Mouse (Mus musculus) MEL (cell line): ENCODE measurements around the gene Nhlrc4. TPM values are rescaled to one million over a fixed set of nuclear protein-coding genes. Genes with fewer than 3 reads are reported as not detected.

ENCODE experiments used
- DNase-seq: peaks from one replicate; pipeline ENCODE4 v3.0.0; 2011; ENCODE audit warnings: low read depth, low spot score
- H3K27ac ChIP-seq: 2 replicates; pipeline ENCODE4 v1.5.1; 2012; ENCODE audit warnings: low read depth, mild to moderate bottlenecking, control low read depth, low read length, moderate library complexity; ENCODE audit not compliant: control insufficient read depth
- H3K27me3 ChIP-seq, 2 experiments: fragments of 150-350 bp in 1 of 2; sonication (generic) in 1 of 2; 2 replicates each; pipeline ENCODE4 v1.6.1; 2012; ENCODE audit warnings: low read length in 2 of 2, mild to moderate bottlenecking in 2 of 2, improper control_type of control experiment in 1 of 2, moderate library complexity in 1 of 2; ENCODE audit not compliant: insufficient read depth in 2 of 2, control insufficient read depth in 1 of 2
- H3K36me3 ChIP-seq, 2 experiments: 2 replicates each; pipeline ENCODE4 v1.6.1; 2012 to 2014; ENCODE audit warnings: low read length in 2 of 2, improper control_type of control experiment in 1 of 2, inconsistent platforms in 1 of 2, mild to moderate bottlenecking in 1 of 2; ENCODE audit not compliant: insufficient read depth in 2 of 2, control insufficient read depth in 1 of 2
- H3K4me1 ChIP-seq, 2 experiments: fragments of 150-350 bp in 1 of 2; sonication (generic) in 1 of 2; 2 replicates each; pipeline ENCODE4 v1.6.1; 2012; ENCODE audit warnings: low read length in 2 of 2, improper control_type of control experiment in 1 of 2, mild to moderate bottlenecking in 1 of 2; ENCODE audit not compliant: insufficient read depth in 2 of 2, control insufficient read depth in 1 of 2
- H3K4me3 ChIP-seq, 2 experiments: fragments of 150-350 bp in 1 of 2; sonication (generic) in 1 of 2; 2 replicates each; pipeline ENCODE4 v1.5.1; 2012; ENCODE audit warnings: low read depth in 2 of 2, low read length in 2 of 2, mild to moderate bottlenecking in 2 of 2, moderate library complexity in 2 of 2, control low read depth in 1 of 2, improper control_type of control experiment in 1 of 2; ENCODE audit not compliant: control insufficient read depth in 1 of 2, insufficient read depth in 1 of 2
- H3K79me2 ChIP-seq: 2 replicates; pipeline ENCODE4 v1.6.1; 2012; ENCODE audit warnings: mild to moderate bottlenecking, low read length, moderate library complexity; ENCODE audit not compliant: control insufficient read depth, poor library complexity, insufficient read depth
- H3K9ac ChIP-seq: 2 replicates; pipeline ENCODE4 v1.6.1; 2012; ENCODE audit warnings: low read depth, mild to moderate bottlenecking, control low read depth, low read length, moderate library complexity; ENCODE audit not compliant: control insufficient read depth, poor library complexity, severe bottlenecking
- H3K9me3 ChIP-seq: fragments of 150-350 bp; sonication (generic); replicated peaks from 2 replicates; pipeline ENCODE4 v1.6.1; 2012; ENCODE audit warnings: mild to moderate bottlenecking, low read length, improper control_type of control experiment, moderate library complexity; ENCODE audit not compliant: insufficient read depth
- CTCF ChIP-seq, 3 experiments: IDR thresholded peaks in 2 of 3; conservative IDR thresholded peaks in 1 of 3; 2 replicates each; pipeline ENCODE4 v1.5.1; 2011 to 2012; ENCODE audit warnings: low read length in 3 of 3, low read depth in 2 of 3, mild to moderate bottlenecking in 2 of 3, improper control_type of control experiment in 1 of 3, inconsistent platforms in 1 of 3, mixed read lengths in 1 of 3, moderate library complexity in 1 of 3; ENCODE audit not compliant: control insufficient read depth in 1 of 3, insufficient read depth in 1 of 3, poor library complexity in 1 of 3, severe bottlenecking in 1 of 3
- E2F4 ChIP-seq: IDR thresholded peaks from 2 replicates; pipeline ENCODE4 v1.6.1; 2011; ENCODE audit warnings: low read depth, low read length, improper control_type of control experiment, borderline replicate concordance
- ELF1 ChIP-seq: IDR thresholded peaks from 2 replicates; pipeline ENCODE4 v1.6.1; 2014; ENCODE audit warnings: low read depth, mild to moderate bottlenecking, inconsistent platforms, low read length, improper control_type of control experiment, moderate library complexity
- EP300 ChIP-seq, 2 experiments: IDR thresholded peaks; 2 replicates each; pipeline ENCODE4 v1.6.1; 2011; ENCODE audit warnings: improper control_type of control experiment in 2 of 2, low read length in 2 of 2, low read depth in 1 of 2, mild to moderate bottlenecking in 1 of 2
- ETS1 ChIP-seq: IDR thresholded peaks from 2 replicates; pipeline ENCODE4 v1.6.1; 2012; ENCODE audit warnings: low read depth, mild to moderate bottlenecking, inconsistent platforms, low read length, improper control_type of control experiment, moderate library complexity
- GABPA ChIP-seq: IDR thresholded peaks from 2 replicates; pipeline ENCODE4 v1.6.1; 2012; ENCODE audit warnings: low read depth, mild to moderate bottlenecking, inconsistent platforms, low read length, improper control_type of control experiment, moderate library complexity
- GATA1 ChIP-seq: IDR thresholded peaks from 2 replicates; pipeline ENCODE4 v1.6.1; 2011; ENCODE audit warnings: low read depth, low read length, improper control_type of control experiment
- NELFE ChIP-seq: IDR thresholded peaks from 2 replicates; pipeline ENCODE4 v1.6.1; 2011; ENCODE audit warnings: low read depth, low read length, improper control_type of control experiment
- RCOR1 ChIP-seq: IDR thresholded peaks from 2 replicates; pipeline ENCODE4 v1.6.1; 2012; ENCODE audit warnings: low read depth, mild to moderate bottlenecking, inconsistent platforms, low read length, improper control_type of control experiment
- SMC3 ChIP-seq: IDR thresholded peaks from 2 replicates; pipeline ENCODE4 v1.6.1; 2011; ENCODE audit warnings: low read depth, low read length, improper control_type of control experiment
- TAL1 ChIP-seq: IDR thresholded peaks from 2 replicates; pipeline ENCODE4 v1.6.1; 2012; ENCODE audit warnings: mild to moderate bottlenecking, inconsistent platforms, low read length, moderate library complexity, mixed read lengths
- TBP ChIP-seq: IDR thresholded peaks from 2 replicates; pipeline ENCODE4 v1.8.0; 2011; ENCODE audit warnings: low read depth, low read length, improper control_type of control experiment
- TCF12 ChIP-seq: IDR thresholded peaks from 2 replicates; pipeline ENCODE4 v1.6.1; 2014; ENCODE audit warnings: low read depth, mild to moderate bottlenecking, inconsistent platforms, low read length, improper control_type of control experiment, moderate library complexity
- polyA plus RNA-seq, 2 experiments: library from polyadenylated mRNA; stranded (reverse) in 1 of 2; unstranded in 1 of 2; fragments of >175 nt in 1 of 2; fragments of >200 nt in 1 of 2; gene quantifications; 2 replicates each; pipeline versions ENCODE4 v1.2.1 to v1.2.4; 2012; ENCODE audit warnings: low replicate concordance in 2 of 2, low read depth in 1 of 2; ENCODE audit not compliant: insufficient read length in 2 of 2, insufficient read depth in 1 of 2, missing spikeins in 1 of 2
- total RNA-seq: library from RNA; depleted of rRNA; stranded (reverse); fragments of 300-350 nt; gene quantifications from 2 replicates; pipeline ENCODE4 v1.2.3, GENCODE M21; 2012

Gene Nhlrc4
- total and polyA plus RNA-seq, 3 experiments, result 0.19 to 0.23 TPM; not detected in 1

DNA sequence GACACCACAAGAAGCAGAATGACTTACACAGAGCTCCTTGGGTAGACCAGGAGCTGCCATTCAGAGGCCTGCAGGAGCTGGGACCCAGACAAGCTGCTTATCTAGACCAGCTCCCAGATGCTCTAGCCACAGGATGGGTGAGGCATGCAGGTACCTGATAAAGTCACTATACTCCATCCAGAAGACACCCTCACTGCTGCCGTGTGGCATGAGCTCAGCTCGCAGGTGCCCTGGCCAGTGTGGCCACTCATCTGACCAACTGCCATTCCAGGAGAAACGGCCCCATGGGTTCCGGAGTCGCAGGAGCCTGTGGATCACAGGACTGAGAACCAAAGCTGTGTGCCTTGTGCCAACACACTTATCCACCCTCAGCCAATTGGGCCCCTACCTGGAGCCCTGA lies 16.8 kb upstream of the Nhlrc4 start:
- no peaks in the 10 kb centered on the region for H3K9me3 ChIP-seq
- peak overlapping the region; percentile 51 for H3K27ac ChIP-seq
- TF ChIP-seq CTCF (IDR thresholded peaks at IDR 0.05 in 2 of 3, conservative IDR thresholded peaks at IDR 0.05 in 1 of 3; ENCODE audit: control insufficient read depth in 1 of 3, insufficient read depth in 1 of 3, low read depth in 2 of 3, low read length in 3 of 3, poor library complexity in 1 of 3, severe bottlenecking in 1 of 3) (no peak), TAL1 (peak; percentile 98), RCOR1 (peak; percentile 77; the same call in 1 of the 2 replicates), EP300 (IDR thresholded peaks at IDR 0.05; ENCODE audit: low read depth in 1 of 2, low read length in 2 of 2) (peak; percentile 89 to 91), GATA1 (peak; percentile 94), ELF1 (no peak), TBP (peak; percentile 38; the same call in 1 of the 2 replicates), ETS1 (peak; percentile 82), TCF12 (peak; percentile 96)
- H3K4me3 ChIP-seq, result no peak overlapping the region
- H3K27me3 ChIP-seq, result no peaks in the 10 kb centered on the region
- no peaks in the 10 kb centered on the region for H3K79me2 ChIP-seq
- H3K9ac ChIP-seq, result no peak overlapping the region
- peak; percentile 89 for DNase-seq
- peaks cover 5 to 20% of the 10 kb centered on the region in 2 experiments; a peak in 3 of 4 replicates for H3K4me1 ChIP-seq
- peaks cover 0 to 13% of the 10 kb centered on the region in 2 experiments; a peak in 3 of 4 replicates for H3K36me3 ChIP-seq

GRCm38 (mm10) chr17:25959630-25960467 lies 15.1 kb upstream of the Nhlrc4 start:
- no peaks in the 10 kb centered on the region for H3K27me3 ChIP-seq
- H3K9ac ChIP-seq, result no peak overlapping the region
- H3K36me3 ChIP-seq, result peaks cover 0 to 13% of the 10 kb centered on the region in 2 experiments; a peak in 3 of 4 replicates
- DNase-seq, result no peak
- H3K79me2 ChIP-seq, result no peaks in the 10 kb centered on the region
- H3K9me3 ChIP-seq, result no peaks in the 10 kb centered on the region
- no peak for TF ChIP-seq NELFE
- TF ChIP-seq EP300 (IDR thresholded peaks at IDR 0.05; ENCODE audit: low read depth in 1 of 2, low read length in 2 of 2), result no peak
- no peak for TF ChIP-seq E2F4
- no peak for TF ChIP-seq GABPA
- no peak for TF ChIP-seq SMC3
- peaks cover 5 to 20% of the 10 kb centered on the region in 2 experiments; a peak in 3 of 4 replicates for H3K4me1 ChIP-seq
- H3K27ac ChIP-seq, result no peak overlapping the region
- H3K4me3 ChIP-seq, result no peak overlapping the region
